Comparison of ENCODE assay signal across 25 mouse cellular contexts in genomic region chrX:168903557-168903956, GRCm38 (mm10).
"Had no signal": no experiment of that assay in that cellular context is flagged by ENCODE, and none has a peak within 500 bp of the region (broad histone marks: within the 10 kb centered on the region; RNA-seq: fewer than 3 reads in every experiment).

No protein-coding gene starts in this region.

- H3K27me3 ChIP-seq: heart, embryonic 13.5 days; heart, embryonic 15.5 days; hindbrain, embryonic 15.5 days; limb, embryonic 15.5 days had no signal

- DNase-seq: gastrocnemius, postnatal 14 days; gastrocnemius, postnatal 36 days; heart, adult 11 months; heart, postnatal 14 days; heart, postnatal 36 days; kidney, adult 11 months; kidney, adult 2 months; kidney, adult 9 months; kidney, postnatal 14 days; kidney, postnatal 36 days; layer of hippocampus, adult 9-11 months; layer of hippocampus, postnatal 36 days; left cerebral cortex, postnatal 4 days had no signal

- H3K4me1 ChIP-seq: heart, embryonic 15.5 days; hindbrain, embryonic 13.5 days; hindbrain, embryonic 15.5 days; kidney, embryonic 15.5 days; limb, embryonic 13.5 days; limb, embryonic 15.5 days had no signal

- H3K4me2 ChIP-seq: heart, embryonic 11.5 days; heart, embryonic 13.5 days; heart, embryonic 15.5 days; hindbrain, embryonic 13.5 days; hindbrain, embryonic 15.5 days; kidney, embryonic 15.5 days; limb, embryonic 13.5 days; limb, embryonic 15.5 days had no signal

- ATAC-seq: hindbrain, postnatal 0 days; intestine, embryonic 16.5 days had no signal

- H3K27ac ChIP-seq: heart, adult 2 months; heart, embryonic 13.5 days; heart, embryonic 15.5 days; hindbrain, embryonic 13.5 days; hindbrain, embryonic 15.5 days; hindbrain, postnatal 0 days; kidney, embryonic 15.5 days; kidney, postnatal 0 days; limb, embryonic 13.5 days; limb, embryonic 15.5 days had no signal

- H3K36me3 ChIP-seq: heart, embryonic 13.5 days; heart, embryonic 15.5 days; hindbrain, embryonic 13.5 days; hindbrain, embryonic 15.5 days; kidney, embryonic 15.5 days; limb, embryonic 13.5 days; limb, embryonic 15.5 days had no signal

- H3K9ac ChIP-seq: heart, embryonic 13.5 days; heart, embryonic 15.5 days; hindbrain, embryonic 13.5 days; hindbrain, embryonic 15.5 days; kidney, embryonic 15.5 days; limb, embryonic 13.5 days; limb, embryonic 15.5 days had no signal

- H3K9me3 ChIP-seq: heart, embryonic 13.5 days; heart, embryonic 15.5 days; hindbrain, embryonic 13.5 days; hindbrain, embryonic 15.5 days; kidney, embryonic 15.5 days; limb, embryonic 13.5 days; limb, embryonic 15.5 days had no signal

- H3K4me3 ChIP-seq: heart, adult 2 months; heart, embryonic 13.5 days; heart, embryonic 15.5 days; hindbrain, embryonic 13.5 days; hindbrain, embryonic 15.5 days; kidney, embryonic 15.5 days; limb, embryonic 13.5 days; limb, embryonic 15.5 days had no signal
